Mouse (Mus musculus): ENCODE results near the gene 6030408B16Rik. TPM values are rescaled to one million over a fixed set of nuclear protein-coding genes. Genes with fewer than 3 reads are reported as not detected.

The 6030408B16Rik gene
- 0.29 and 0.34 TPM in 2 replicates for polyA plus RNA-seq (2021; fragmentation: Nextera tagmentation)
- long read RNA-seq, experiment 1: 0 reads
- long read RNA-seq, experiment 2: 0 reads

GRCm38 (mm10) chr15:101293025-101293621 lies at the start of gene 6030408B16Rik:
Gene 6030408B16Rik (plus strand): TSS chr15:101293212.

GRCm38 (mm10) chr15:101253886-101254795 lies 38.9 kb upstream of the 6030408B16Rik start, which contains the start of gene Nr4a1:
Gene Nr4a1 (plus strand): TSS chr15:101254269.

GRCm38 (mm10) chr15:101283911-101284750 lies 8.9 kb upstream of the 6030408B16Rik start, which contains the start of gene Atg101:
Gene Atg101 (plus strand): TSS chr15:101284272.

Other genes starting within 250 kb of the 6030408B16Rik start
- not detected in 2 replicates for gene Gm47841, start 245.8 kb upstream of the 6030408B16Rik start, polyA plus RNA-seq (2021; fragmentation: Nextera tagmentation)
- gene Fignl2, start 214.6 kb upstream of the 6030408B16Rik start, polyA plus RNA-seq (2021; fragmentation: Nextera tagmentation): 0.06 TPM in 1 of 2 replicates, not detected in the other
- not detected in 2 replicates for gene Ankrd33, start 177.5 kb upstream of the 6030408B16Rik start, polyA plus RNA-seq (2021; fragmentation: Nextera tagmentation)
- gene Acvrl1, start 164.7 kb upstream of the 6030408B16Rik start, polyA plus RNA-seq (2021; fragmentation: Nextera tagmentation): 4.6 and 7.0 TPM in 2 replicates
- 6.7 and 6.9 TPM in 2 replicates for gene Acvr1b, start 119.1 kb upstream of the 6030408B16Rik start, polyA plus RNA-seq (2021; fragmentation: Nextera tagmentation)
- 5.3 and 56.5 TPM in 2 replicates for gene Grasp, start 69.0 kb upstream of the 6030408B16Rik start, polyA plus RNA-seq (2021; fragmentation: Nextera tagmentation)
- gene Nr4a1, start 38.9 kb upstream of the 6030408B16Rik start, polyA plus RNA-seq (2021; fragmentation: Nextera tagmentation): 39.6 and 145 TPM in 2 replicates
- gene Atg101, start 8.9 kb upstream of the 6030408B16Rik start, polyA plus RNA-seq (2021; fragmentation: Nextera tagmentation): 65.5 and 70.6 TPM in 2 replicates
- gene Krt80, start 77.0 kb downstream of the 6030408B16Rik start, polyA plus RNA-seq (2021; fragmentation: Nextera tagmentation): 0.85 and 2.8 TPM in 2 replicates
- gene Krt7, start 117.8 kb downstream of the 6030408B16Rik start, polyA plus RNA-seq (2021; fragmentation: Nextera tagmentation): 0.04 TPM in 1 of 2 replicates, not detected in the other
- 0.09 TPM in 1 of 2 replicates, not detected in the other for gene Krt87, start 145.6 kb downstream of the 6030408B16Rik start, polyA plus RNA-seq (2021; fragmentation: Nextera tagmentation)
- gene Krt88, start 154.5 kb downstream of the 6030408B16Rik start, polyA plus RNA-seq (2021; fragmentation: Nextera tagmentation): not detected in 2 replicates
- not detected in 2 replicates for gene Krt81, start 170.5 kb downstream of the 6030408B16Rik start, polyA plus RNA-seq (2021; fragmentation: Nextera tagmentation)
- not detected in 2 replicates for gene Krt86, start 180.3 kb downstream of the 6030408B16Rik start, polyA plus RNA-seq (2021; fragmentation: Nextera tagmentation)
- not detected in 2 replicates for gene Krt83, start 198.3 kb downstream of the 6030408B16Rik start, polyA plus RNA-seq (2021; fragmentation: Nextera tagmentation)
- not detected in 2 replicates for gene Gm49425, start 224.0 kb downstream of the 6030408B16Rik start, polyA plus RNA-seq (2021; fragmentation: Nextera tagmentation)
- gene Krt84, start 239.6 kb downstream of the 6030408B16Rik start, polyA plus RNA-seq (2021; fragmentation: Nextera tagmentation): not detected in 2 replicates

Data from left cerebral cortex, adult 6 months (tissue).